Mouse (Mus musculus): ENCODE results near the gene Sh3bp2. TPM values are rescaled to one million over a fixed set of nuclear protein-coding genes. Genes with fewer than 3 reads are reported as not detected.

The Sh3bp2 gene
- polyA plus RNA-seq, 1 experiment, result 17.1 TPM

DNA sequence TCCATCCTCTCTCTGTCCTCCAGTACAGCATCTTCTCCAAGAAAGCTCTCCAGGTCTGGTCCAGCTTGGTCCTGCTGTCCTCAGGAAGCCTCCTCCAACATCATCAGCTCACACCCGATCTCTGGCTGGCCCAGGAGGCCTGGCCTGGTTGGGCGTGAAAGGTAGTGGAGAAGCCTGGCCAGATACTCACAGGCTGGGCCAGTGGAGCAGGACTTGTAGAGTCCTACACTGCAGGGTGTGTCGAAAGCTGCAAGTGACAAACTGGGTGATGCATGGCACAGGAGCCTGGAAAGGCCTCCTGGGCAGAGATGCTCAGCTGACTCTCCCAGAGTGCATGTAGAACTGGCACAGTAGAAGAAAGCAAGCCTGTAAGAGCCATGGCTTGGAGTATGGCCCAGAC, 4.3 kb upstream of the Sh3bp2 start:
- Histone ChIP-seq H3K4me3 (replicated peaks) (no peak overlapping the region), H3K9me3 (no peaks in the 10 kb centered on the region), H3K4me1 (peaks cover 71% of the 10 kb centered on the region), H3K36me3 (replicated peaks; ENCODE audit: low read length) (no peaks in the 10 kb centered on the region), H3K27me3 (replicated peaks) (no peaks in the 10 kb centered on the region)
- TF ChIP-seq FLI1 (IDR thresholded peaks at IDR 0.05; ENCODE audit: low read length) (no peak), GATA1 (IDR thresholded peaks at IDR 0.05; ENCODE audit: borderline replicate concordance, low read length) (no peak)

DNA sequence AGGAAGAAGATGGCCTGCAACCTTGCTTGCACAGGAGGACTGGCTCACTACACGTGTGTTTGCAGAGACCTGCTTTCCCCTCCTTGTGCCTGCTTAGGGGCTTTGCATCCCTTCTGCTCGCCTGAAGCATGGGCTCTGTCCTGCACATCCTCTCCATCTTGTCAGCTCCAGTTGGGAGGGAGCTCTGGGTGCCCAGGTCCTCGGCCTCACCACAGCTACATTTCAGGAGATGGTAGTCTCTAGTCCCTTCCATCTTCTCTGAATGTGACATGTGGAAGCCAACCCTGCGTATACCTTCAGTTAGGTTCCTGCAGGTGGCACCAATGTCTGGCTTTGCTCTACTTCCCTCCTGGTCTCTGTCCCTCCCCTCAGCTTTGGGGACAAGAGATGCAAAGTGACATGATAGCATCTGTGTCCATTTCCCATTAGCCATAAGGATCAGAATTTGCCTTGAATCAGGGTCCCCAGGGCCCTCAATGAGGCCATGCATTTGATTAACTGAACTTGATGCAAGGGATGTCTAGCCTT, 1.6 kb upstream of the Sh3bp2 start:
- TF ChIP-seq GATA1 (IDR thresholded peaks at IDR 0.05; ENCODE audit: borderline replicate concordance, low read length), result no peak

DNA sequence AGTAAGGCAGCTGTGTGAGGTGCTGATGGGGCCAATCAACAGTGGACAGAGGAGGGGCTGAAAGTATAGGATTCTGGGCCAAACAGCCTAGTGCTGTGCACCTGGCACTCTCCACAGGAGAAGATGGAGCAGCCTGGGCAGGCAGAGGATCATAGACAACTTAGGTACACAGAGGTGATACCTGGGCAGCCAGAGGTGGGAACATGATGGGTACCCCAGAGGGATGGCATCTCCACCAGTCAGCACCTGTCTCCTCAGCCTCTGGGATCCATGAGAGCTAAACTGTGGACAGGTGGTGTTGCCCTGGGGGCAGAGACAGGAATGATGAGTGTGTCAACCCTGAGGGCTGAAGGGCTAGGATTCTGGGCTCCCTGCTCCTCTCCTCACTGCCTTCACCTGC, 1.1 kb upstream of the Sh3bp2 start:
- no peak for TF ChIP-seq GATA1 (IDR thresholded peaks at IDR 0.05; ENCODE audit: borderline replicate concordance, low read length)
- TF ChIP-seq FLI1 (IDR thresholded peaks at IDR 0.05; ENCODE audit: low read length), result no peak
- no peaks in the 10 kb centered on the region for H3K27me3 ChIP-seq (replicated peaks)
- H3K4me3 ChIP-seq (replicated peaks), result no peak overlapping the region
- H3K9me3 ChIP-seq, result no peaks in the 10 kb centered on the region
- peaks cover 16% of the 10 kb centered on the region for H3K36me3 ChIP-seq (replicated peaks; ENCODE audit: low read length)
- peaks cover 77% of the 10 kb centered on the region for H3K4me1 ChIP-seq

More for the DNA sequence above, 1.6 kb upstream of the Sh3bp2 start:
- Histone ChIP-seq H3K36me3 (replicated peaks; ENCODE audit: low read length) (peaks cover 14% of the 10 kb centered on the region), H3K27me3 (replicated peaks) (no peaks in the 10 kb centered on the region), H3K4me1 (peaks cover 79% of the 10 kb centered on the region), H3K4me3 (replicated peaks) (peak overlapping the region; percentile 73), H3K9me3 (no peaks in the 10 kb centered on the region)

DNA sequence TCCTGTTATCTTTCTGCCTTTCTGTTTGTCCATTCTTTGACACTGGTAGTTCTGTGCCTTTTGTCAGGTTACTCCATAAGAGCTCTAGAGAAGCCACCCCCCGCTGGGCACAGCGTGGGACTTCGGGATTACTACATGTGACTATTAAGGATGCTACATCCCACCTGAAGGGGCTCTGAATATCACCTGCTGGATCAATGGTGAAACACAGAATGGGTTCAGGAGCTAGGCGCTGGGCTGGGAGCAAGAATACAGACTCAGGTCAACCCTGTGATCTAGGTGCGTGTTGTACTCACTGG, 788 bp downstream of the Sh3bp2 start:
- Histone ChIP-seq H3K4me1 (peaks cover 77% of the 10 kb centered on the region), H3K4me3 (replicated peaks) (peak overlapping the region; percentile 97), H3K27me3 (replicated peaks) (no peaks in the 10 kb centered on the region), H3K36me3 (replicated peaks; ENCODE audit: low read length) (peaks cover 27% of the 10 kb centered on the region), H3K9me3 (no peaks in the 10 kb centered on the region)
- TF ChIP-seq GATA1 (IDR thresholded peaks at IDR 0.05; ENCODE audit: borderline replicate concordance, low read length), result no peak
- TF ChIP-seq FLI1 (IDR thresholded peaks at IDR 0.05; ENCODE audit: low read length), result no peak

DNA sequence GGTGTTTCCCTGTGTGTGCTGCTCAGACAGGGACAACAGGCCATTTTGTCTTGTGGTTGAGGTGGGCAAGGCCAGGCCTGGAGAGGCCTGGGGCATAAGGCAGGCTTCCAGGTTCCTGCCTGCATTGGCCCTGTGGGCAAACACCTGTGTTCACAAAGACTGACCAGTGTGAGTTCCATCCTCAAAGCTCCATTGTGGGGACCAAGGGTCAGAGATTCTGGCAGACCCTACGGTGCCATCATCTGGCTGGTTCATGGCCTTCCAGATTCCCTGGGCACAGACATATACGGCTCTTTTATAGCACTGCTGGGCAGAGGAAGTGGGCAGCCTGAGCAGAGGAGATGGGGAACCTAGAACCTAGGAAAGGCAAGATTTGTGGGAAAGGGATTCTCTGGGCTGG, 1.7 kb downstream of the Sh3bp2 start:
- Histone ChIP-seq H3K27me3 (replicated peaks) (no peaks in the 10 kb centered on the region), H3K9me3 (no peaks in the 10 kb centered on the region), H3K36me3 (replicated peaks; ENCODE audit: low read length) (peaks cover 34% of the 10 kb centered on the region), H3K4me1 (peaks cover 78% of the 10 kb centered on the region), H3K4me3 (replicated peaks) (peak overlapping the region; percentile 97)
- TF ChIP-seq FLI1 (IDR thresholded peaks at IDR 0.05; ENCODE audit: low read length), result no peak
- no peak for TF ChIP-seq GATA1 (IDR thresholded peaks at IDR 0.05; ENCODE audit: borderline replicate concordance, low read length)

DNA sequence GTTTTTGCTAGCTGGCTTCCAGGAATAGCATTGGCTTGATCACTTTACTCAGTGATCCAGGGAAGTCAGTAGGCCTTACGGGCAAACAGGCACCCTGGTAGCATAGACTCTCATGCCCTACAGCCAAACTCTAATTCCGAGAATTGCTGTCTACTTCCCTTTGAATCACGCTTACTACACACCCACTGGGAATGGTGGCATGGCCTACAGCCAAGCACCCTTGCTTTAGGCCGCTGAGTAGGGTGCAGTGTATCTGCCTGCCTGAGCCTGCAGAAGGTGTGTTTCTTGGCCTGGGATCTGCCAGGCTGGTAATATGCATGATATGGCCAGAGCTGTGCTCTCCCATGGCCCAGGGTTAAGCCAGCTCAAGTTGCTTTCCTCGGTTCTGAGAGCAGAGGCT, 3.1 kb downstream of the Sh3bp2 start:
- H3K36me3 ChIP-seq (replicated peaks; ENCODE audit: low read length), result peaks cover 46% of the 10 kb centered on the region
- no peak overlapping the region for H3K4me3 ChIP-seq (replicated peaks)
- peaks cover 86% of the 10 kb centered on the region for H3K4me1 ChIP-seq
- TF ChIP-seq FLI1 (IDR thresholded peaks at IDR 0.05; ENCODE audit: low read length) (no peak), GATA1 (IDR thresholded peaks at IDR 0.05; ENCODE audit: borderline replicate concordance, low read length) (no peak)
- no peaks in the 10 kb centered on the region for H3K27me3 ChIP-seq (replicated peaks)
- no peaks in the 10 kb centered on the region for H3K9me3 ChIP-seq

DNA sequence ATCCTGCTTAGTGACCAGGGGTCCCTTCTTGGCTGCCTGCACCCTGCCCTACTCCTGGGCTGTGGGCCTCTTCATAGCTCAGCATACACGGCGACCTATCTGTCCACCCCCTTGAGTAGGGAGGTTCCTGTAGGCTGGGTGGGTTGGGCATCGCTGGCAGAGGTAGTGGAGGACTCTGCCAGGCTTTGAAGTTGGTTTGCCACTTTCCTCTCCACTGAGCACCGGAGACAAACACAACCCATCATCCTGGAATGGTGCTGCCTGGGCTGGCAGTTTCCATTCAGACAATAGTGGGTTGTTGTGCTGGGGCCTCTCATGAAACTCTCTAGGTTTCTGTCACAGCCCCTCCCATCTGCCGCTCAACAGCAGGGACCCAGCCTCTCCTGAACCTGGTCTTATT, 4.5 kb downstream of the Sh3bp2 start:
- Histone ChIP-seq H3K4me1 (peaks cover 90% of the 10 kb centered on the region), H3K36me3 (replicated peaks; ENCODE audit: low read length) (peaks cover 52% of the 10 kb centered on the region), H3K27me3 (replicated peaks) (no peaks in the 10 kb centered on the region), H3K4me3 (replicated peaks) (no peak overlapping the region), H3K9me3 (no peaks in the 10 kb centered on the region)
- no peak for TF ChIP-seq FLI1 (IDR thresholded peaks at IDR 0.05; ENCODE audit: low read length)
- no peak for TF ChIP-seq GATA1 (IDR thresholded peaks at IDR 0.05; ENCODE audit: borderline replicate concordance, low read length)

DNA sequence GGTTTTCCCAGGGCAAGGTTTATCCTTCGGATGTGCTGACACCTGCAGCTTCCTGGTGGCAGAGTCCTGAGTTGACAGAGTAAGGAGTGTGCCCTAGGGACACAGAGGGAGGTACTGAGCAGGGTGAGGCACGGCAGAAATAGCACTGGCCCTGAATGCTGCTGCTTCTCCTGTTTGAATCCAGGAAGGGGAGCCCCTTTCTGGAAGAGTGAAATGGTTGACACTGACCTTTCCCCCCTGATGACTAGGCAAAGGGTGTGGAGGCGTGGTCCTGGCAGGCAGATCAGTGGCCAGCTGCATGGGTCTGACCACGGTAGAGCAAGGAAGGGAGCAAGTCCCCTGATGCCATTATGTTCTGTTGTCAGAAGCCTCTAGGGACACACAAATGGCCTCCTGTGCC, 5.0 kb downstream of the Sh3bp2 start:
- no peaks in the 10 kb centered on the region for H3K27me3 ChIP-seq (replicated peaks)
- no peaks in the 10 kb centered on the region for H3K9me3 ChIP-seq
- peak overlapping the region; percentile 66 for H3K4me3 ChIP-seq (replicated peaks)
- peaks cover 95% of the 10 kb centered on the region for H3K4me1 ChIP-seq
- no peak for TF ChIP-seq GATA1 (IDR thresholded peaks at IDR 0.05; ENCODE audit: borderline replicate concordance, low read length)
- no peak for TF ChIP-seq FLI1 (IDR thresholded peaks at IDR 0.05; ENCODE audit: low read length)
- H3K36me3 ChIP-seq (replicated peaks; ENCODE audit: low read length), result peaks cover 56% of the 10 kb centered on the region

DNA sequence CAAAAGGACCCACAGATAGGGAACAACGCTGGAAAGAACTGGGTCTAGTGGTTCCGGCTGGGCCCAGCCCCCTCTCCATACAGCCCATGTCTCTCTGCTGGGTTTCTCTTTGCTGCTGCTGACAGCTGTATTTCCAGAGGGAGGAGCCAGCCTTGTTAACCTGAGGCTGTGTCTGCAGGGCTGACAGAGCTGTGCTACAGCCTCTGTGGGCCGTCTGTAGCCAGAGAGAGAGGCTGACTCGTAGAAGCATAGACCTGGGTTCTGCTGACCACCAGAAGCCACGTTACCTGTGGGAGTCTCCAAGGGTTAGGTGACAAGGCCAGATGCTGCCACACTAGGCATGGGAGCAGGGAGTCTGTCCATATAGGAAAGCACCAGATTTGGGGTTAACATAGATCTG, 7.4 kb downstream of the Sh3bp2 start:
- Histone ChIP-seq H3K9me3 (no peaks in the 10 kb centered on the region), H3K36me3 (replicated peaks; ENCODE audit: low read length) (peaks cover 64% of the 10 kb centered on the region), H3K4me3 (replicated peaks) (no peak overlapping the region), H3K27me3 (replicated peaks) (no peaks in the 10 kb centered on the region), H3K4me1 (peaks cover 98% of the 10 kb centered on the region)
- TF ChIP-seq FLI1 (IDR thresholded peaks at IDR 0.05; ENCODE audit: low read length) (no peak), GATA1 (IDR thresholded peaks at IDR 0.05; ENCODE audit: borderline replicate concordance, low read length) (no peak)

DNA sequence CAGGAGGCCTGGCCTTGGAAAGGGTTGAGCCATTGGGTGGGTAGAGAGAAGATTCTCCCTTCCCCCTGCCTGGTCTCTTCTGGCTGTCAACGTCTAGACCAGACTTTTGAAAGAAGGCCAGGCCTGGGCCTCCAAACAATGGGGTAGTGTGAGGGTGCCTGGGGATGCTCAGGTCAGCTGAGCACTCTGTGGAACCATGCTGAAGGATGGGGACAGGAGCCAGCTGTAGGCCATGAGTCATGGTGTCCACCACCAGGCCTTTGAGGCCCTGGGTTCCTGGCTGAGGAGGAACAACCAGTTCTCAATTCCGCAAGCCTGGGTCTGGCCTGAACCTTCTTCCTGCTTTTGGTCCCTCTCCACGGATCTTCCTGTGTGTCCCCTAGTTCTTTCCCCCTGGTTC, 8.2 kb downstream of the Sh3bp2 start:
- H3K4me1 ChIP-seq, result peaks cover 98% of the 10 kb centered on the region
- TF ChIP-seq GATA1 (IDR thresholded peaks at IDR 0.05; ENCODE audit: borderline replicate concordance, low read length) (no peak), FLI1 (IDR thresholded peaks at IDR 0.05; ENCODE audit: low read length) (no peak)

More for the DNA sequence above, 8.2 kb downstream of the Sh3bp2 start:
- H3K4me3 ChIP-seq (replicated peaks), result no peak overlapping the region
- peaks cover 56% of the 10 kb centered on the region for H3K36me3 ChIP-seq (replicated peaks; ENCODE audit: low read length)
- no peaks in the 10 kb centered on the region for H3K9me3 ChIP-seq
- H3K27me3 ChIP-seq (replicated peaks), result no peaks in the 10 kb centered on the region
